Mouse (Mus musculus): ENCODE measurements around the gene Cpz. TPM values are rescaled to one million over a fixed set of nuclear protein-coding genes. Genes with fewer than 3 reads are reported as not detected.
A peak's percentile ranks its signal among the peaks of the same experiment; 100 is the strongest.

Cpz gene
- polyA plus RNA-seq, 1 experiment from 2014 or later = 1.2 TPM

DNA sequence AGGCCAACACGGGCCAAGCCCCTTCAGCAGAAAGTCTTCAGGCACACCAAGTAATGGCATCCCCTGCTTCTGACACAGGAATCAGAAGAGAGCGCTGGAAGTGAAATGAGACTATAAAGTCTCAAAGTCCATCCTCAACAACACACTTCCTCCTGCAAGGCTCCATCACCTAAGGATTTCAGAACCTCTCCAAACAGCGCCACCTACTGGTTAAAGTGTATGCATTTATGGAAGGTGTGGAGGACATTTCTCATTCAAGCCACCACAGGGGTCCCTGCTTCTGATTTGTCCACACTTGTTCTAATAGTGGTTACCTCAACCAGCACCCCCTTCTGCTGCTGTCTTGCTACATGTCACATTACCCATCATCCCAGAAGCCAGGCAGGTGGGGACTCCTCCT is 10.8 kb upstream of the Cpz start:
- Histone ChIP-seq H3K4me2 (ENCODE audit: low read length) (no peak overlapping the region), H3K27ac (ENCODE audit: low read depth, low read length) (no peak overlapping the region), H3K9me3 (ENCODE audit: control insufficient read depth, low read length) (no peaks in the 10 kb centered on the region), H3K36me3 (ENCODE audit: control insufficient read depth, insufficient read depth, low read length) (no peaks in the 10 kb centered on the region), H3K4me3 (ENCODE audit: low read length) (no peak overlapping the region), H3K9ac (ENCODE audit: low read depth, low read length) (no peak overlapping the region), H3K4me1 (ENCODE audit: control insufficient read depth, insufficient read depth, low read depth, low read length) (no peaks in the 10 kb centered on the region), H3K27me3 (replicated peaks; ENCODE audit: control insufficient read depth, insufficient read depth, low read length) (no peaks in the 10 kb centered on the region)
- WGBS = 66% methylated on average over 3 of the region's 3 CpGs
- ATAC-seq = no peak

DNA sequence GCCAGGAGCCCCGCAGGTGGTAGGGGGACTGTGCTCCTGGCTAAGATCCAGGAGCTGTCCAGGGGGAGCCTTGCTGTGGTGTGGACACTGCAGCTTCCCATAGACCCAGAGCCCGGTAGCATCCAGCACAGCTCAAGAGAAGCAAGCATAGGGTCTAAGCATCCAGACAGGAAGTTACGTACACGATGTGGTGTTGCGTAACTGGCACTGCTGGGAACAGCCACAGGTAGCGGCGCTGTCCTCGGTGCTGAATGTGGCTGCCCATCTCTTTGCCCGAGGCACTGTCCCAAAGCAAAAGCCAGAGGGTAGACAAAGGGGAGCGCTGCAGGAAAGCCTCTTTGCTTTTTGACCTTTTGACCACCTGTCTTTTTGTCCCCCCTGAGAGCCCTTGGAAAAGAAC is 6.1 kb upstream of the Cpz start:
- 15% methylated on average over 10 of the region's 10 CpGs for WGBS
- no peaks in the 10 kb centered on the region for H3K36me3 ChIP-seq (ENCODE audit: control insufficient read depth, insufficient read depth, low read length)
- H3K9me3 ChIP-seq (ENCODE audit: control insufficient read depth, low read length) = no peaks in the 10 kb centered on the region
- no peak overlapping the region for H3K27ac ChIP-seq (ENCODE audit: low read depth, low read length)
- no peak overlapping the region for H3K9ac ChIP-seq (ENCODE audit: low read depth, low read length)
- no peak for ATAC-seq
- H3K27me3 ChIP-seq (replicated peaks; ENCODE audit: control insufficient read depth, insufficient read depth, low read length) = no peaks in the 10 kb centered on the region
- H3K4me3 ChIP-seq (ENCODE audit: low read length) = no peak overlapping the region
- H3K4me1 ChIP-seq (ENCODE audit: control insufficient read depth, insufficient read depth, low read depth, low read length) = no peaks in the 10 kb centered on the region
- H3K4me2 ChIP-seq (ENCODE audit: low read length) = no peak overlapping the region

DNA sequence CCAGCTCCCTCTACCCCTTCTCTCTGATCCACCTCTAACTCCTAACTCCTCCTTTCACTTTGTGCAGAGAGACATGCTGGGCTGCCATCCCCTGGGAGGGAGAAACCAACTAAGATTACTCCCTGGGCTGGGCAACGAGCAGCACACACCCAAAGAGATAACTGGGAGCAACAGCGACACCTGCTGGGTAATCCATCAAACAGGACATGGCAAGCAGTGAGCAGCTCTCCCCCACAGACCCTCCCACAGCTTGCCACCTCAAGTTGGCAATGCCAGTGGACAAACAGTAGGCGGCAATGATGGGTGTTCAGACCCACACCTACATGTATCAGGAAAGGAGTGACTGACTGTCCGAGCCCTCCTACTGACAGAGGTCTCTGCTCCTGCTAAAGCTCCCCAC is 4.9 kb upstream of the Cpz start:
- Histone ChIP-seq H3K4me1 (ENCODE audit: control insufficient read depth, insufficient read depth, low read depth, low read length) (peaks cover 5% of the 10 kb centered on the region), H3K9me3 (ENCODE audit: control insufficient read depth, low read length) (no peaks in the 10 kb centered on the region), H3K4me3 (ENCODE audit: low read length) (no peak overlapping the region), H3K36me3 (ENCODE audit: control insufficient read depth, insufficient read depth, low read length) (no peaks in the 10 kb centered on the region), H3K27me3 (replicated peaks; ENCODE audit: control insufficient read depth, insufficient read depth, low read length) (no peaks in the 10 kb centered on the region), H3K9ac (ENCODE audit: low read depth, low read length) (no peak overlapping the region), H3K27ac (ENCODE audit: low read depth, low read length) (no peak overlapping the region), H3K4me2 (ENCODE audit: low read length) (no peak overlapping the region)
- ATAC-seq = no peak
- 15% methylated on average over 4 of the region's 4 CpGs for WGBS

DNA sequence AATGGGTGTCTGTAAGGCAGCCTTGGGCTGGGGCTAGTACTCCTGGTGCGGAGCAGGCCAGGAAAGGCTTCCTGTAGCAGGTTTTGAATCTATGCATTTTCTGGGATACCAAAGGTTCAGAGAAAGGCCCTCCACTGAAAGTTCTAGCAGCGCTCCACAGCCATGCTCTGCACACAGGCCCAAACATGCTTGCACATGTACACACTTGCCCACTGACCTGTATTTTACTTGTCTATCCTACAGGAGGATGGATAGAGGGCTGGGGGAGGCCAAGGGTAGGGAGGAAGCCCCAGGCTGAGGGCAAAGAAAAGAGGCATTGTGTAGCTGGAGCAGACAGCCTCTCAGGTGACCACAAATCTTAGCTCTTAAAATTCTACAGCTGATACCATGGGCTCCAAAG is 1.1 kb downstream of the Cpz start:
- H3K9me3 ChIP-seq (ENCODE audit: control insufficient read depth, low read length) = no peaks in the 10 kb centered on the region
- peaks cover 8% of the 10 kb centered on the region for H3K4me1 ChIP-seq (ENCODE audit: control insufficient read depth, insufficient read depth, low read depth, low read length)
- WGBS = 78% methylated on average over 2 of the region's 2 CpGs

DNA sequence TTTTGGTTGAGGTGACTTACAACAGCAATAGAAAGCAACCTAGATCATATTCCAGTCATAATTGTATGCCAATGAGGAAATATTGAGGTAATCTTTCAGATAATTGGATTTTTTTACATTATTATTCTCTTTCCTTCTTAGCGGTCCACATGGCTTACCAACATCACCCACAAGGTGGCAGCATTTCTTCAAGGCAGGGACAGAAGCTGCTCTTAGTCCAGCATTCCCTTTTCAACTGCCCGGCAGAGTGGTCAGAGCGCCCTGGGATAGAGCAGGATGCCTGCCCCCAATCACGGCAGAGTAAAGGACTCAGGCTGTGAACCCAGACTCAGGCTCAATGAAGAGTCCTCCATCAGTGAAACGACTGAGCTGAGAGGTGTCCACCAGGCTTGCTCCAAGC is 1.8 kb downstream of the Cpz start:
- Histone ChIP-seq H3K36me3 (ENCODE audit: control insufficient read depth, insufficient read depth, low read length) (no peaks in the 10 kb centered on the region), H3K9me3 (ENCODE audit: control insufficient read depth, low read length) (no peaks in the 10 kb centered on the region), H3K4me3 (ENCODE audit: low read length) (no peak overlapping the region), H3K27ac (ENCODE audit: low read depth, low read length) (no peak overlapping the region), H3K27me3 (replicated peaks; ENCODE audit: control insufficient read depth, insufficient read depth, low read length) (peaks cover 13% of the 10 kb centered on the region), H3K9ac (ENCODE audit: low read depth, low read length) (no peak overlapping the region), H3K4me1 (ENCODE audit: control insufficient read depth, insufficient read depth, low read depth, low read length) (peaks cover 8% of the 10 kb centered on the region), H3K4me2 (ENCODE audit: low read length) (no peak overlapping the region)
- no peak for ATAC-seq
- WGBS = 2% methylated on average over 5 of the region's 5 CpGs

More for the DNA sequence above, 1.1 kb downstream of the Cpz start:
- Histone ChIP-seq H3K4me2 (ENCODE audit: low read length) (no peak overlapping the region), H3K27ac (ENCODE audit: low read depth, low read length) (no peak overlapping the region), H3K36me3 (ENCODE audit: control insufficient read depth, insufficient read depth, low read length) (no peaks in the 10 kb centered on the region), H3K9ac (ENCODE audit: low read depth, low read length) (no peak overlapping the region), H3K27me3 (replicated peaks; ENCODE audit: control insufficient read depth, insufficient read depth, low read length) (peaks cover 13% of the 10 kb centered on the region), H3K4me3 (ENCODE audit: low read length) (no peak overlapping the region)
- no peak for ATAC-seq

DNA sequence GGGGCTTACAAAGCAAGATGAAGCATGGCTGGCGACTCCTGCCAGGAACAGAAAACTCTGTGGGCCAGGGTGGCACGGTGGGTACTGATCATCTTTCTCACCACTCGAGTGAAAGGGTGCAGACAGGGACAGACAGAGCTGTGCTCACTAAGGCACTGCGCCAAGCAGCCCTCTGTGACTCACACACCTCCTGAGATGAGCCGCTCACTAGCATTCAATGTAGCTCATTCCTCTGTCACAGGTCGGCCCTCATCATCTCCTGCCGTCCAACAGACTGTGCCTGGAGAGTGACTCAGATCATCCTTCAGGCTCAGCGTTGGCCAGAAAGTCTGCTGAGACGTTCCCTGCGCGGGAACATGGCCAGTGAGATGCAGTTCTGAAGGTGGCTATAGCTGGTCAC is 8.7 kb downstream of the Cpz start:
- Histone ChIP-seq H3K4me1 (ENCODE audit: control insufficient read depth, insufficient read depth, low read depth, low read length) (no peaks in the 10 kb centered on the region), H3K4me3 (ENCODE audit: low read length) (no peak overlapping the region), H3K27me3 (replicated peaks; ENCODE audit: control insufficient read depth, insufficient read depth, low read length) (no peaks in the 10 kb centered on the region), H3K9me3 (ENCODE audit: control insufficient read depth, low read length) (no peaks in the 10 kb centered on the region), H3K9ac (ENCODE audit: low read depth, low read length) (no peak overlapping the region), H3K27ac (ENCODE audit: low read depth, low read length) (no peak overlapping the region), H3K4me2 (ENCODE audit: low read length) (no peak overlapping the region), H3K36me3 (ENCODE audit: control insufficient read depth, insufficient read depth, low read length) (no peaks in the 10 kb centered on the region)
- WGBS = 84% methylated on average over 11 of the region's 11 CpGs
- ATAC-seq = no peak

DNA sequence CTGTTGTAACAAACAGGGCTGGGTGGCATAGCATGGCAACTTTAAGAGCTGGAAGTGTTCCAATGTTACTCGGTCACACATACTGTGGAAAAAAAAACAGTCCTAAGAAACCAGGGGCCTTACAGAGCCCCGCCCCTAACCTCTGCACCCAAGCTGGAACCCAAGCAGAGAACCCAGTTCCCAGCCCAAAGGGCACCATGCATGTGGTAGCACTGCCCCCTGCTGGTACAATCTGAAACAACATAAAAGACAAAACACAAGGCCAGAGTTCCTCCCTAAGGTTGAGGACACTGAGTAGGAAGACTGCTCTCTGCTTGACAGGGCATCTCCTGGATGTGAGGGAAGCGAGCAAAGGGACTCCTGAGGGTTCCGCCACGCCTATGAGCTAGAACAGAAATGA is 14.9 kb downstream of the Cpz start:
- Histone ChIP-seq H3K27me3 (replicated peaks; ENCODE audit: control insufficient read depth, insufficient read depth, low read length) (peaks cover 2% of the 10 kb centered on the region; the same call in 1 of the 2 replicates), H3K4me1 (ENCODE audit: control insufficient read depth, insufficient read depth, low read depth, low read length) (no peaks in the 10 kb centered on the region), H3K9ac (ENCODE audit: low read depth, low read length) (no peak overlapping the region), H3K4me3 (ENCODE audit: low read length) (no peak overlapping the region), H3K4me2 (ENCODE audit: low read length) (no peak overlapping the region), H3K27ac (ENCODE audit: low read depth, low read length) (no peak overlapping the region), H3K9me3 (ENCODE audit: control insufficient read depth, low read length) (no peaks in the 10 kb centered on the region), H3K36me3 (ENCODE audit: control insufficient read depth, insufficient read depth, low read length) (no peaks in the 10 kb centered on the region)
- 28% methylated on average over 5 of the region's 5 CpGs for WGBS
- ATAC-seq = peak; percentile 68; the same call in 1 of the 2 replicates

DNA sequence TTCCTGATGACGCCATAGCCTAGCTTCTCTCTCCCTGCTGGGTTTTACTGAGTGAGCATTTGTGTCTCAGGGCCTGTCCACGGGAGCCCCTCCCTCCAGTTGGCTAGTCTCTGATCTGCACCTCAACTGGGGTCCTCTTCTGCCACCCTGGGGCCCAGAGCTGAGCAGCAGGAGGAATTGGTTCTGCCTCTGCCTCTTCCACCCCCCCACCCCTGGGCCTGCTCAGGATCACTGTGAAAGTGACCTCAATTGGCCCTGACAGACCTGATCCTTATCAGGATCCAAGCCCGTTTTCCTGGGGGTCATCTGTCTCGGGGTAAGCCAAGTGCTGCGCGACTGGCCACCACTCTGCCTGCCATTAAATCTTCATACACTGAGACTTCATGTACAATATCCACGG is 20.5 kb downstream of the Cpz start:
- WGBS = 77% methylated on average over 7 of the region's 7 CpGs
- no peak overlapping the region for H3K4me2 ChIP-seq (ENCODE audit: low read length)
- ATAC-seq = no peak

DNA sequence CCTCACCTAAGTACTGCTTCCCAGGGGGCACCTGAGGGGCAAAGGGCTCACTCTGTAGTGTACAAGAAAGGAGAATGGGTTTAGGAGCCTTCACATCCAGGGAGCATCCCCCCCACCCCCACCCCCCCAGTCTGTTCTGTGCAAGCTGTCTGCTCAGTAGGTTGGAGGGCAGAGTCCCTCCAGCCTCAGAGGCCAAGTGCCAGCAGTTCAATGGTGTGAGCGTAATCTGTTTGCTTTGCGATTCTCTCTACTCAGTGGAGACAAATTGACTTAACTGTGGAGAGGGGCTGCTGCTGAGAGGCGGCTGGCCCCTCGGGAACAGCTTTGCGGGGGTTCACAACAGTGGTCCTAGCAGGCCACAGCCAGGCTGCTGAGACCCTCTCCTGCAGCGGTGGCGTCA is 28.2 kb downstream of the Cpz start:
- Histone ChIP-seq H3K27me3 (replicated peaks; ENCODE audit: control insufficient read depth, insufficient read depth, low read length) (no peaks in the 10 kb centered on the region), H3K27ac (ENCODE audit: low read depth, low read length) (no peak overlapping the region), H3K9me3 (ENCODE audit: control insufficient read depth, low read length) (no peaks in the 10 kb centered on the region), H3K4me3 (ENCODE audit: low read length) (no peak overlapping the region), H3K4me2 (ENCODE audit: low read length) (no peak overlapping the region), H3K4me1 (ENCODE audit: control insufficient read depth, insufficient read depth, low read depth, low read length) (no peaks in the 10 kb centered on the region), H3K9ac (ENCODE audit: low read depth, low read length) (no peak overlapping the region), H3K36me3 (ENCODE audit: control insufficient read depth, insufficient read depth, low read length) (no peaks in the 10 kb centered on the region)
- no peak for ATAC-seq
- 39% methylated on average over 7 of the region's 7 CpGs for WGBS

More for the DNA sequence above, 20.5 kb downstream of the Cpz start:
- Histone ChIP-seq H3K27ac (ENCODE audit: low read depth, low read length) (no peak overlapping the region), H3K4me1 (ENCODE audit: control insufficient read depth, insufficient read depth, low read depth, low read length) (no peaks in the 10 kb centered on the region), H3K27me3 (replicated peaks; ENCODE audit: control insufficient read depth, insufficient read depth, low read length) (no peaks in the 10 kb centered on the region), H3K9me3 (ENCODE audit: control insufficient read depth, low read length) (no peaks in the 10 kb centered on the region), H3K36me3 (ENCODE audit: control insufficient read depth, insufficient read depth, low read length) (no peaks in the 10 kb centered on the region), H3K4me3 (ENCODE audit: low read length) (no peak overlapping the region), H3K9ac (ENCODE audit: low read depth, low read length) (no peak overlapping the region)

DNA sequence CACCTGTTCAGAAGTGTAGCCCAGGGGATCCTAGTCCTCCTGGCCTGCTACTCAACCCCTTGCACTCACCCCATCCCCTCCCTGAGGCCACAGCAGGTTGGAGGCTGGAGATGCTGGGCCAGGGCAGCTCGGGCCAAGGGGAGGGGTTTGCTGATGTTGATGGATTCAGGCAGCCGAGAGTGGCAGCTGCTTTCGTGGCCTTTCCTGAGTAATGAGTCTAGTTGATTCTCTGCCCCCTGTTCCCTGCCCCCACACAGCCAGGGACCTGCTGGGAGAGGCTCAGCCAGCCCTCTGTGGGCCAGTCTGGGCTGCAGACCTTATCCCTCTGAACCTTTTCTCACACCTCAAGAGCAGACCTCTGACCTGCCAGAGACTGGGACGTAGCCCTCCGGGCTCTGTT is 29.5 kb downstream of the Cpz start:
- Histone ChIP-seq H3K9me3 (ENCODE audit: control insufficient read depth, low read length) (no peaks in the 10 kb centered on the region), H3K9ac (ENCODE audit: low read depth, low read length) (no peak overlapping the region), H3K36me3 (ENCODE audit: control insufficient read depth, insufficient read depth, low read length) (no peaks in the 10 kb centered on the region), H3K4me3 (ENCODE audit: low read length) (no peak overlapping the region), H3K27ac (ENCODE audit: low read depth, low read length) (no peak overlapping the region), H3K4me1 (ENCODE audit: control insufficient read depth, insufficient read depth, low read depth, low read length) (no peaks in the 10 kb centered on the region), H3K27me3 (replicated peaks; ENCODE audit: control insufficient read depth, insufficient read depth, low read length) (no peaks in the 10 kb centered on the region), H3K4me2 (ENCODE audit: low read length) (no peak overlapping the region)
- ATAC-seq = no peak
- 21% methylated on average over 5 of the region's 5 CpGs for WGBS
